Mouse (Mus musculus) bone marrow macrophage, adult 2 months (primary cell): ENCODE data around the gene 1700066M21Rik.

Experiments used
- CTCF ChIP-seq: IDR thresholded peaks from 2 replicates; pipeline ENCODE4 v1.5.1; 2012; ENCODE audit warnings: low read depth, mild to moderate bottlenecking, low read length, moderate library complexity
- POLR2A ChIP-seq: IDR thresholded peaks from 2 replicates; pipeline ENCODE4 v1.6.1; 2012; ENCODE audit warnings: mild to moderate bottlenecking, low read depth, low read length, borderline replicate concordance

- TF ChIP-seq POLR2A (no peak), CTCF (no peak)
Observed at GRCm38 (mm10) chr1:57333550-57334213, 43.7 kb upstream of the 1700066M21Rik start.
